Mouse (Mus musculus) E14TG2a.4 (cell line): ENCODE measurements at regions not wholly inside any gene's neighbourhood (a gene's known extent, or its start where the extent isn't known, plus 50 kb on each side); places are given as distances from the start of the nearest gene placed in this dataset.

Experiments
- CTCF ChIP-seq: conservative IDR thresholded peaks from 2 replicates; pipeline ENCODE4 v1.5.1; 2014; ENCODE audit warnings: low read length
- NANOG ChIP-seq: IDR thresholded peaks from 2 replicates; pipeline ENCODE4 v1.6.1; 2014; ENCODE audit warnings: borderline replicate concordance, low read length, mixed read lengths

DNA sequence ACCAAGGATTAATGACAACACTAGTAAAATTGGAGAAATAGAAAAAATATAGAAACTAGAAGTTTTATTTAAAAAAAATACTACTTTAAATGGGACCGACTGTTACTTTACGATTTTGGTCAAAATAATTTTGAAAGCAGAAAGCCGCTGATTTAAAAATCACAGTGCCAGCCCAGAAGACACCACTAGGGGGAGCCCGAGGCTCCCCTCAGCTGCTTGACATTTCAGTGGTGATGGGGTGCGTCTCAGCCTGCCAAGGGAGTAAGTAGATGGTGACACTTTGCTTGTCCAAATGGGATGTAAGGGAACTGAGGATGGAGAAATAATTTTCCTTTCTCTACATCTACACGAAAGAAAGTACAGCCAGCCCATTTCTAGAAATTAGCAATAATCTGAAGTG is 257.0 kb downstream of the Ankrd50 start:
- TF ChIP-seq CTCF (peak; percentile 90), NANOG (no peak)
